Mouse (Mus musculus): ENCODE data around the gene Pop5. TPM values are rescaled to one million over a fixed set of nuclear protein-coding genes. Genes with fewer than 3 reads are reported as not detected.

Pop5 gene
- polyA plus RNA-seq, 1 experiment, result 68.6 TPM

GRCm38 (mm10) chr5:115207244-115207643, 28.4 kb upstream of the Pop5 start:
- H3K27me3 ChIP-seq (ENCODE audit: control insufficient read depth, insufficient read depth, low read length), result peaks cover 30% of the 10 kb centered on the region
- no peak overlapping the region for H3K27ac ChIP-seq (ENCODE audit: insufficient read depth, low read depth, low read length)
- no peak overlapping the region for H3K4me3 ChIP-seq (ENCODE audit: low read depth, low read length)
- no peaks in the 10 kb centered on the region for H3K36me3 ChIP-seq (ENCODE audit: control insufficient read depth, insufficient read depth, low read length)
- no peaks in the 10 kb centered on the region; the same call in 1 of the 2 replicates for H3K4me1 ChIP-seq (ENCODE audit: control insufficient read depth, insufficient read depth, insufficient read length, low read length)
- TF ChIP-seq CTCF (IDR thresholded peaks at IDR 0.05; ENCODE audit: extremely low read depth, insufficient read length, insufficient replicate concordance, low read depth, low read length) (peak; percentile 16; the same call in 1 of the 2 replicates), POLR2A (IDR thresholded peaks at IDR 0.05; ENCODE audit: low read depth, low read length) (no peak)
- 65% methylated on average over 5 of the region's 5 CpGs for WGBS

GRCm38 (mm10) chr5:115207892-115208291, 27.7 kb upstream of the Pop5 start:
- Histone ChIP-seq H3K27me3 (ENCODE audit: control insufficient read depth, insufficient read depth, low read length) (peaks cover 25% of the 10 kb centered on the region), H3K4me1 (ENCODE audit: control insufficient read depth, insufficient read depth, insufficient read length, low read length) (no peaks in the 10 kb centered on the region; the same call in 1 of the 2 replicates), H3K4me3 (ENCODE audit: low read depth, low read length) (no peak overlapping the region), H3K27ac (ENCODE audit: insufficient read depth, low read depth, low read length) (no peak overlapping the region), H3K36me3 (ENCODE audit: control insufficient read depth, insufficient read depth, low read length) (no peaks in the 10 kb centered on the region)
- WGBS, result 30% methylated on average over 9 of the region's 16 CpGs
- no peak for TF ChIP-seq CTCF (IDR thresholded peaks at IDR 0.05; ENCODE audit: extremely low read depth, insufficient read length, insufficient replicate concordance, low read depth, low read length)
- TF ChIP-seq POLR2A (IDR thresholded peaks at IDR 0.05; ENCODE audit: low read depth, low read length), result no peak

- H3K36me3 ChIP-seq (ENCODE audit: control insufficient read depth, insufficient read depth, low read length), result no peaks in the 10 kb centered on the region
- no peak overlapping the region for H3K27ac ChIP-seq (ENCODE audit: insufficient read depth, low read depth, low read length)
- TF ChIP-seq POLR2A (IDR thresholded peaks at IDR 0.05; ENCODE audit: low read depth, low read length) (no peak), CTCF (IDR thresholded peaks at IDR 0.05; ENCODE audit: extremely low read depth, insufficient read length, insufficient replicate concordance, low read depth, low read length) (no peak)
- no peak overlapping the region for H3K4me3 ChIP-seq (ENCODE audit: low read depth, low read length)
- H3K27me3 ChIP-seq (ENCODE audit: control insufficient read depth, insufficient read depth, low read length), result peaks cover 23% of the 10 kb centered on the region
- no peaks in the 10 kb centered on the region; the same call in 1 of the 2 replicates for H3K4me1 ChIP-seq (ENCODE audit: control insufficient read depth, insufficient read depth, insufficient read length, low read length)
- 68% methylated on average over 5 of the region's 5 CpGs for WGBS
Measured at GRCm38 (mm10) chr5:115208601-115209000, 27.0 kb upstream of the Pop5 start.

- H3K27ac ChIP-seq (ENCODE audit: insufficient read depth, low read depth, low read length), result no peak overlapping the region
- H3K4me3 ChIP-seq (ENCODE audit: low read depth, low read length), result no peak overlapping the region
- peaks cover 15% of the 10 kb centered on the region for H3K27me3 ChIP-seq (ENCODE audit: control insufficient read depth, insufficient read depth, low read length)
- WGBS, result 4% methylated on average over 1 of the region's 1 CpGs
- TF ChIP-seq CTCF (IDR thresholded peaks at IDR 0.05; ENCODE audit: extremely low read depth, insufficient read length, insufficient replicate concordance, low read depth, low read length), result peak; percentile 73
- no peak for TF ChIP-seq POLR2A (IDR thresholded peaks at IDR 0.05; ENCODE audit: low read depth, low read length)
- no peaks in the 10 kb centered on the region for H3K36me3 ChIP-seq (ENCODE audit: control insufficient read depth, insufficient read depth, low read length)
- H3K4me1 ChIP-seq (ENCODE audit: control insufficient read depth, insufficient read depth, insufficient read length, low read length), result no peaks in the 10 kb centered on the region
Measured at GRCm38 (mm10) chr5:115210380-115210779, 25.3 kb upstream of the Pop5 start.

- H3K27ac ChIP-seq (ENCODE audit: insufficient read depth, low read depth, low read length), result no peak overlapping the region
- H3K27me3 ChIP-seq (ENCODE audit: control insufficient read depth, insufficient read depth, low read length), result peaks cover 15% of the 10 kb centered on the region
- H3K4me1 ChIP-seq (ENCODE audit: control insufficient read depth, insufficient read depth, insufficient read length, low read length), result no peaks in the 10 kb centered on the region
- H3K4me3 ChIP-seq (ENCODE audit: low read depth, low read length), result no peak overlapping the region
- 79% methylated on average over 9 of the region's 9 CpGs for WGBS
- no peak for TF ChIP-seq CTCF (IDR thresholded peaks at IDR 0.05; ENCODE audit: extremely low read depth, insufficient read length, insufficient replicate concordance, low read depth, low read length)
- TF ChIP-seq POLR2A (IDR thresholded peaks at IDR 0.05; ENCODE audit: low read depth, low read length), result no peak
- H3K36me3 ChIP-seq (ENCODE audit: control insufficient read depth, insufficient read depth, low read length), result no peaks in the 10 kb centered on the region
Measured at GRCm38 (mm10) chr5:115212451-115212850, 23.2 kb upstream of the Pop5 start.

GRCm38 (mm10) chr5:115212861-115213260, 22.8 kb upstream of the Pop5 start:
- Histone ChIP-seq H3K4me1 (ENCODE audit: control insufficient read depth, insufficient read depth, insufficient read length, low read length) (no peaks in the 10 kb centered on the region), H3K27me3 (ENCODE audit: control insufficient read depth, insufficient read depth, low read length) (peaks cover 15% of the 10 kb centered on the region), H3K27ac (ENCODE audit: insufficient read depth, low read depth, low read length) (no peak overlapping the region), H3K4me3 (ENCODE audit: low read depth, low read length) (no peak overlapping the region), H3K36me3 (ENCODE audit: control insufficient read depth, insufficient read depth, low read length) (no peaks in the 10 kb centered on the region)
- 42% methylated on average over 4 of the region's 4 CpGs for WGBS
- no peak for TF ChIP-seq POLR2A (IDR thresholded peaks at IDR 0.05; ENCODE audit: low read depth, low read length)
- TF ChIP-seq CTCF (IDR thresholded peaks at IDR 0.05; ENCODE audit: extremely low read depth, insufficient read length, insufficient replicate concordance, low read depth, low read length), result no peak

GRCm38 (mm10) chr5:115214864-115215263, 20.8 kb upstream of the Pop5 start:
- WGBS, result 10% methylated on average over 17 of the region's 17 CpGs
- TF ChIP-seq POLR2A (IDR thresholded peaks at IDR 0.05; ENCODE audit: low read depth, low read length) (no peak), CTCF (IDR thresholded peaks at IDR 0.05; ENCODE audit: extremely low read depth, insufficient read length, insufficient replicate concordance, low read depth, low read length) (no peak)
- Histone ChIP-seq H3K4me1 (ENCODE audit: control insufficient read depth, insufficient read depth, insufficient read length, low read length) (no peaks in the 10 kb centered on the region), H3K27ac (ENCODE audit: insufficient read depth, low read depth, low read length) (no peak overlapping the region), H3K36me3 (ENCODE audit: control insufficient read depth, insufficient read depth, low read length) (no peaks in the 10 kb centered on the region), H3K4me3 (ENCODE audit: low read depth, low read length) (no peak overlapping the region; the same call in 1 of the 2 replicates), H3K27me3 (ENCODE audit: control insufficient read depth, insufficient read depth, low read length) (peaks cover 15% of the 10 kb centered on the region)
